Mouse (Mus musculus) left cerebral cortex, postnatal 14 days (tissue): ENCODE results near the gene Spink2. TPM values are rescaled to one million over a fixed set of nuclear protein-coding genes. Genes with fewer than 3 reads are reported as not detected.
A peak's percentile ranks its signal among the peaks of the same experiment; 100 is the strongest.

Source experiments
- DNase-seq, 2 experiments: peaks; one replicate each; pipeline ENCODE4 v3.0.0; 2021 to 2022; ENCODE audit warnings: low spot score in 2 of 2, mixed read lengths in 1 of 2
- intact Hi-C: fragments of 180-260 bp; cut with DNase I; formaldehyde crosslinking; loops from one replicate; pipeline ENCODE4 v1.15.1; 2025
- total RNA-seq, 2 experiments: library from RNA; stranded (reverse); gene quantifications; 2 replicates each; pipeline ENCODE4 v1.2.3; 2021

The Spink2 gene
- total RNA-seq, 2 experiments from 2014 or later = not detected

GRCm38 (mm10) chr5:77157777-77158540 lies 53.3 kb downstream of the Spink2 start:
- intact Hi-C loops = no loop called here
- DNase-seq = no peak

GRCm38 (mm10) chr5:77156938-77157337 lies 54.3 kb downstream of the Spink2 start:
- peak in 1 of 2 experiments; percentile 20 for DNase-seq
- intact Hi-C loops = no loop called here

- intact Hi-C loops = no loop called here
- no peak for DNase-seq
Measured at GRCm38 (mm10) chr5:77155526-77155925, 55.7 kb downstream of the Spink2 start.

Other genes starting within 250 kb of the Spink2 start
- gene Srp72, start 236.8 kb downstream of the Spink2 start, total RNA-seq = 100 to 1,000 TPM; 111 to 116 TPM
- gene Arl9, start 207.4 kb downstream of the Spink2 start, total RNA-seq = not detected
- gene Thegl, start 195.4 kb downstream of the Spink2 start, total RNA-seq = under 1 TPM; 0.55 to 0.83 TPM
- gene Hopx, start 96.3 kb downstream of the Spink2 start, total RNA-seq = 10 to 100 TPM; 21.4 to 26.3 TPM
- 1 to 10 TPM; 4.2 TPM for gene Rest, start 54.0 kb upstream of the Spink2 start, total RNA-seq
- gene Noa1, start 98.6 kb upstream of the Spink2 start, total RNA-seq = 10 to 100 TPM; 22.8 to 24.6 TPM
- 10 to 100 TPM; 46.6 to 51.7 TPM for gene Polr2b, start 98.7 kb upstream of the Spink2 start, total RNA-seq
- 10 to 100 TPM; 66.5 to 70.9 TPM for gene Igfbp7, start 196.6 kb upstream of the Spink2 start, total RNA-seq